Mouse (Mus musculus): ENCODE measurements around the gene Aldh3b2.

Aldh3b2 gene

GRCm38 (mm10) chr19:3988066-3988465 lies 15.9 kb downstream of the Aldh3b2 start:
- no peak for DNase-seq (ENCODE audit: low read depth)

GRCm38 (mm10) chr19:3988750-3989149 lies 16.6 kb downstream of the Aldh3b2 start:
- no peak for DNase-seq (ENCODE audit: low read depth)

- DNase-seq (ENCODE audit: low read depth), result no peak
Observed at GRCm38 (mm10) chr19:3990804-3991203, 18.7 kb downstream of the Aldh3b2 start.

GRCm38 (mm10) chr19:3991562-3991961 lies 19.4 kb downstream of the Aldh3b2 start:
- DNase-seq (ENCODE audit: low read depth), result no peak

GRCm38 (mm10) chr19:3991966-3992365 lies 19.8 kb downstream of the Aldh3b2 start:
- DNase-seq (ENCODE audit: low read depth), result no peak

GRCm38 (mm10) chr19:3992416-3992815 lies 20.3 kb downstream of the Aldh3b2 start, which contains the start of gene Tbx10:
Gene Tbx10 (plus strand): TSS chr19:3992752.
- no peak for DNase-seq (ENCODE audit: low read depth)

- DNase-seq (ENCODE audit: low read depth), result no peak
Observed at GRCm38 (mm10) chr19:3994932-3995331, 22.8 kb downstream of the Aldh3b2 start.

- DNase-seq (ENCODE audit: low read depth), result no peak
Observed at GRCm38 (mm10) chr19:3995505-3995904, 23.4 kb downstream of the Aldh3b2 start.

- DNase-seq (ENCODE audit: low read depth), result no peak
Observed at GRCm38 (mm10) chr19:3996106-3996505, 24.0 kb downstream of the Aldh3b2 start.

- no peak for DNase-seq (ENCODE audit: low read depth)
Observed at GRCm38 (mm10) chr19:3996747-3997146, 24.6 kb downstream of the Aldh3b2 start.

- DNase-seq (ENCODE audit: low read depth), result no peak
Observed at GRCm38 (mm10) chr19:3997231-3997630, 25.1 kb downstream of the Aldh3b2 start.

- no peak for DNase-seq (ENCODE audit: low read depth)
Observed at GRCm38 (mm10) chr19:3998335-3998734, 26.2 kb downstream of the Aldh3b2 start.

GRCm38 (mm10) chr19:3999121-3999730 lies 27.1 kb downstream of the Aldh3b2 start:
- DNase-seq (ENCODE audit: low read depth), result no peak

GRCm38 (mm10) chr19:4000119-4000900 lies 28.2 kb downstream of the Aldh3b2 start, which contains the start of the genes Nudt8 and Gm49405:
Gene Nudt8 (plus strand): TSS chr19:4000580.
Gene Gm49405 (plus strand): TSS chr19:4000626.
- peak; percentile 98 for DNase-seq (ENCODE audit: low read depth)

GRCm38 (mm10) chr19:4000949-4001525 lies 28.9 kb downstream of the Aldh3b2 start:
- no peak for DNase-seq (ENCODE audit: low read depth)

- no peak for DNase-seq (ENCODE audit: low read depth)
Observed at GRCm38 (mm10) chr19:4001752-4002151, 29.6 kb downstream of the Aldh3b2 start.

- DNase-seq (ENCODE audit: low read depth), result no peak
Observed at GRCm38 (mm10) chr19:4003112-4003511, 31.0 kb downstream of the Aldh3b2 start, which contains the start of gene Doc2g. Gene Doc2g (plus strand): TSS chr19:4003313.

GRCm38 (mm10) chr19:4003641-4004040 lies 31.5 kb downstream of the Aldh3b2 start:
- no peak for DNase-seq (ENCODE audit: low read depth)

GRCm38 (mm10) chr19:4004331-4004730 lies 32.2 kb downstream of the Aldh3b2 start:
- DNase-seq (ENCODE audit: low read depth), result no peak

GRCm38 (mm10) chr19:4005091-4005490 lies 33.0 kb downstream of the Aldh3b2 start:
- no peak for DNase-seq (ENCODE audit: low read depth)

GRCm38 (mm10) chr19:4005971-4006370 lies 33.8 kb downstream of the Aldh3b2 start:
- no peak for DNase-seq (ENCODE audit: low read depth)

- DNase-seq (ENCODE audit: low read depth), result no peak
Observed at GRCm38 (mm10) chr19:4011086-4011485, 39.0 kb downstream of the Aldh3b2 start.
